Mouse (Mus musculus) MEL-GATA-1-ER (cell line): ENCODE data around the gene Pnrc2.

ENCODE experiments used
- DNase-seq: peaks from one replicate; pipeline ENCODE4 v3.0.0-alpha.2; 2012; ENCODE audit warnings: low read depth; ENCODE audit errors: extremely low read depth

The Pnrc2 gene

GRCm38 (mm10) chr4:135873526-135874202 is at the start of gene Pnrc2:
Pnrc2 (minus strand) TSS chr4:135873850.
- peak; percentile 83 for DNase-seq

GRCm38 (mm10) chr4:135922190-135922589 is 48.5 kb upstream of the Pnrc2 start:
- DNase-seq = no peak

- no peak for DNase-seq
Observed at GRCm38 (mm10) chr4:135921257-135922120, 47.8 kb upstream of the Pnrc2 start.

- peak; percentile 83 for DNase-seq
Observed at GRCm38 (mm10) chr4:135920304-135921241, 46.9 kb upstream of the Pnrc2 start, which contains the start of gene Fuca1. Fuca1 (plus strand) TSS chr4:135920735.

- DNase-seq = no peak
Observed at GRCm38 (mm10) chr4:135919280-135919639, 45.6 kb upstream of the Pnrc2 start.

GRCm38 (mm10) chr4:135918635-135919279 is 45.1 kb upstream of the Pnrc2 start:
- peak; percentile 67 for DNase-seq

- DNase-seq = no peak
Observed at GRCm38 (mm10) chr4:135913433-135913832, 39.8 kb upstream of the Pnrc2 start.

- no peak for DNase-seq
Observed at GRCm38 (mm10) chr4:135912835-135913234, 39.2 kb upstream of the Pnrc2 start.

GRCm38 (mm10) chr4:135912164-135912563 is 38.5 kb upstream of the Pnrc2 start:
- DNase-seq = no peak

GRCm38 (mm10) chr4:135911531-135911930 is 37.9 kb upstream of the Pnrc2 start:
- no peak for DNase-seq

GRCm38 (mm10) chr4:135909326-135910066 is 35.8 kb upstream of the Pnrc2 start:
- no peak for DNase-seq

- peak; percentile 66 for DNase-seq
Observed at GRCm38 (mm10) chr4:135906633-135907032, 33.0 kb upstream of the Pnrc2 start.

GRCm38 (mm10) chr4:135904810-135905209 is 31.2 kb upstream of the Pnrc2 start:
- no peak for DNase-seq

- DNase-seq = no peak
Observed at GRCm38 (mm10) chr4:135902606-135903242, 29.1 kb upstream of the Pnrc2 start.

- no peak for DNase-seq
Observed at GRCm38 (mm10) chr4:135900008-135900407, 26.4 kb upstream of the Pnrc2 start.

- DNase-seq = no peak
Observed at GRCm38 (mm10) chr4:135899050-135899448, 25.4 kb upstream of the Pnrc2 start.

- peak; percentile 94 for DNase-seq
Observed at GRCm38 (mm10) chr4:135898380-135899049, 24.9 kb upstream of the Pnrc2 start.

GRCm38 (mm10) chr4:135896157-135896556 is 22.5 kb upstream of the Pnrc2 start:
- DNase-seq = no peak

GRCm38 (mm10) chr4:135895071-135895571 is 21.5 kb upstream of the Pnrc2 start, which contains the start of gene Cnr2:
Cnr2 (plus strand) TSS chr4:135895394.
- peak; percentile 78 for DNase-seq
